Mouse (Mus musculus): ENCODE results near the gene Cpd.
"Not testable (repeated sequence)": the region's sequence is repeated elsewhere in the genome, so short reads cannot be mapped to it uniquely, and the experiment has no call there.

Gene Cpd

DNA sequence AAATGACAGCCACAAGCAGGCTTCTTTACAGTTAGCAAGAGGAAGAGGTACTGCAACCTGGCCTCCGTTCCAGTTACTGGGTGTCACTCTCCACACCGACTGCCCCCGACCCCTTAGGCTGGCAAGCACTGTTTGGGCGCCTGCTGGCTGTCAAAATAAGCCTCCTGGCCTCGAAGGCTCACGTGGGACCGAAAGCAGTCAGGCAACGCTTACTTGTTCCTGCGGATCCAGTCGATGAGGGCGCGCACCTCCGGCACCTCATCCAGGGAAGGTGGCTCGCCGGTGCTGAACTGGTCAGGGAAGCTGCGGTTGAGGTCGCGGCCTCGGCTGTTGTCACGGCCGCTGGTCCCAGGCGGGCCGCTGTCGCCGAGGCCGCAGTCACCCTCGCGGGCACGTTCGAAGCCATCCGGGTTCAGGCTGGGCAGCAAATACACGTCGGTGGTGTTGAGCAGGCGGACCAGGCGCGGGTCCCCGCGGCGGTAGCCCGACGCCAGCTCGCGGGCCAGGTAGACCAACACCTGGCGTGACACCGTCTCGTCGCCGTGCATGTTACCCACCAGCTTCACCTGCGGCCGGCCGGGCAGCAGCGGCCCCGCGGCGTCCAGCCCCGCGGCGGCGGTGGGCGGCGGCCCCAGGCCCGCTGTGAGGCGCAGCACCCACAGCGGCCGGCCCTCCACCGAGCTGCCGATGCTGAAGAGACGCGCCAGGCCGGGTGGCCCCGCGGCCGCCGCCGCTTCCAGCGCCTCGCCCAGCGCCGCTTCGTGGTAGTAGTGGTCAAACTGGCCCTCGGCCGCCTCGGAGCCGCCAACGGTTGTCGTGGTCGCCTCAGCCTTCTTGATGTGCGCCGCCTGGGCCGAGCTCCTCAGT is 574 bp downstream of the Cpd start:
- DNase-seq = peak; percentile 38

DNA sequence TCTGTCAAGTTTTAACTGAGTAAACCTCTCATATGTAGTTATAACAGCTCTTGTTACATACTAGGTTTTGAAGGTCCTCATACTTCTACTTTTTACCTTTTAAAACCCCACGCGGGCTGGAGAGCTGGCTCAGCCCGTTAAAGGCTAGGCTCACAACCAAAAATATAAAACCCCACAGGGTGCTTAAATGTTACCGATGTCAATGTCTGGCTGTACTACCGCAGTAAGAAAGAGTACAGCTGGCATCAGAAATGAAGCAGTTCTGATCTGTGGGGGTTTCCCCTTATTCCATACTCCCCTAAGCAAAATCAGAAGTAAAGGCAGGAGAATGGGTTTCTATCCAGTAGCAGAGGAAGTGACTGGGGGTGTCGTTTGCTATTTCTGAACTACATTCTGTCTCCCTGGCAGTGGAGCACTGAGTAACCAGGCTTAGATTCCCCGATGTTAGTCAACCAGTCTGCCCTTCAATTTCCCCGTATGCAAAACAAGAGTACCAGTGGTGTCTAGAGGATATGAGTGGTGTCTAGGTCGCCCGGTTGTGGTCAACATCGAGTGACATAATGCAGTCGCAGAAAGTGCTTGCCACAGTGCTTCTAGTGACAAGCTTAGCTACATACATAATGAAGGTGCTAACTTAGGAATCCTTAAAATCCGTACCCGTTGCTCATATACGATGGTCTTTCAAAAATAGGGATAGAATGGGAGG is 1.4 kb downstream of the Cpd start:
- DNase-seq = peak; percentile 11

DNA sequence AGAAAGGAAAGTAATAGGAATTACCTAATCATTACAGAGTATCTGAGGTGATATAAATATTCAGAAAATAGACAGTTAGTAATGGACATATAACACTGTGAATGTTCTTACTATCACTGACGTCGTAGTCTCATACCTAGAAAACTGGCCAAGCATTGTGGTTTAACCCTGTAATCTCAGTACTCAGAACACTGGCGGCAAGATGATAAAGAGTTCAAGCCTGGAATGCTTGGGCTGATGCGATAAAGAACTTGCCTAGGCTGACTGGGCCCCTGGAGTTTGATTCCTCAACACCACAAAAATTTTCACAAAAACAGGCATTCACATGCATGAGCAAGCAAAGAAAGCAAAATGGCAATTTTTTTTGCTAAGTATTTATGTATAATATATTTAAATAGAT is 8.2 kb downstream of the Cpd start:
- DNase-seq = no peak

DNA sequence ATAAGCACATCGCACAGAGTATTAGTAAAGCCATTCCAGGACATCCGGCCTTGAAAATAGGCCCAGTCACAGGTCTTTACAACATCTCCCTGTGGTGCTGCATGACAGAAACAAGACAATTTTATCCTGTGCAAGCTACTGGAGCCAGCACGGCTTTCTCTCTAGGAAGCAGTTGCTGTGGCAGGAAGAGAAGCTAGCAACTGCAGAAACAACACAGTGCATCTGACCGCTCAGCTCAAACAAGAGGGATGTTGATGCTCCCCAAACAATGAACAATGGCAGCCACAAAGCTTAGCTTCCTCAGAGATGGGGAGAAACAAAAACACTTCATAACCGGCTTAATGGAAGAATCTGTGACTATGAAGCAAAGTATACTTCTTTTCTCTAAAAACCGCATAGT is 10.5 kb downstream of the Cpd start:
- peak; percentile 40 for DNase-seq

DNA sequence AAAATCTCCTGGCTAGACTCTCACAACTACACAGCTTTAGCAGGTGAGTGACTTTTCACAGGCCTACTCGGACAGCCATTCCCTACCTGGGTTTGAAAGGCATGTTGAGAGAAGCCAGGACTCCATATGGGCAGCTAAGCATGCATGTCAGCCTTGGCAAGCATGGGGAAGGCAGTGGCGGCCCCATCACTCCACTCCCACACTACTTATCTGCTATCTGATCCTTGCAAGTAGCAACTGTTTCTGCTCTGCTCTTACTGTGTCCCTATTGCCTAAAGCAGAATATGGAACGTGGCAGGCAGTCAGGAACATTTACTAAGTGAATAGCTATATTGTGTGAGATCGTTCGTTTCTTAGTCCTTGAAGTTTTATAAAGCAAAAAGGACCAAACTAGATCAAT is 10.9 kb downstream of the Cpd start:
- no peak for DNase-seq

DNA sequence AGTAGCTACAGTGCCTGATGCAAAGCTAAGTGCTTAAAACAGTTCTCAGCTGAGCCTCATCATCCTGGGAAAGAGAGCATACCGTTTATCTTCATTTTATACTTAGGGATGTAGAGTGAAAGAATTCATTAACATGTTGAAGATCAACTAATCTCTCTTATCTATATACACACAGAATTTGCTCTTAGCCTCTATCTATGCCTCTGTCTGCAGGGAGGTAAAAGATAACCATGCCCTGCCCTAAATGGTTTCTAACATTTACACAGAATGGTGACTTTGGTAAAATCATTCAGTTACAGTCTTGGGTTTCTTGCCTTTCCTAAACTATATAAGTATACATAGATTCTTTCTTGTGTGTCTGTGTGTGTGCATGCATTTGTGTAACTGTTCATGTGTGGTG is 12.2 kb downstream of the Cpd start:
- no peak for DNase-seq

DNA sequence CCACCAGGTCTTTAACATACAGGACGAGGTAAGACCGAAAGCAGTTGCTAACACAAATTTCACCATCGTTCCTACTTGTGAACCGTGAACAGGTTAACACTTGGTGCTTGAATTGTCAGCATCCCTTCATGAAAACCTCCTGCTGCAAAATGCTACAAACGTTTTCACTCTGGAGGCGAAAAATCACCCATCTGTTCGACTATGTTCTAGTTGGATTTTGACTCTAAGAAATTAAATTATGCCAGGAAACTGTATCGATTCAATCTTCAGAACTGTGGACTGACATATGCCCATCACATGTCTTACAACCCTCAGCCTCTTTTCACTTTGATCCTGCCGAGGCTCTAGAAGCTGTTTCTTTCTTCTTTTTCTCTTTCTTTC is 21.9 kb downstream of the Cpd start:
- DNase-seq = no peak

DNA sequence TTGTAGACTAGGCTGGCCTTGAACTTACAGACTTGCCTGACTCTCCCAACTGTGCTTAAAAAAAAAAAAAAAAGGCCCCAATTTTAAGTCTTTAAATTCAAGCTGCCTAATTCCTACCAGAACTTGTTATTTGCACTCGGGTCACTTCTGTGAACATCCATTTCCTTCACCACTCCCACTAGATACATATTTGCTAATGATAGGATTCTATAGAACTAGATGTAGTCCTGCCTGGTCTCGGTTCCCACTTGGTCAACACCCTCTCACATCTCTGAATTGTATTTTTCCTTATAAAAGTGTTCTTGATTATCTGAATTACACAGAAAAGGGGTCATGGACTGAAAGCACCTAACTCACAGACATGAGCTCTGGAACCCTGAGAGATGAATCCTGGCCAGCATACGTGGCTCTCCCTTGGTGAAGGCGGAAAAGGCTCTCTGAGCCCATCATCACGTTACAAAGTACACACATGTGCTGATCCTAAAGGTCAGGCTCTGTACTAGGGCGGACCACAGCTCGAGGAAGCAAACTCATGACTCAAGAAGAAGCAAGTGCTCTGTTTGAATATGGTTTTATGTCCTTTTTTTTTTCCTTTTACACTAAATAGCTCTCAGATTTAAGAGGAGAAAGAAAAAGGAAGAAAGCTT is 22.5 kb downstream of the Cpd start:
- DNase-seq = no peak

DNA sequence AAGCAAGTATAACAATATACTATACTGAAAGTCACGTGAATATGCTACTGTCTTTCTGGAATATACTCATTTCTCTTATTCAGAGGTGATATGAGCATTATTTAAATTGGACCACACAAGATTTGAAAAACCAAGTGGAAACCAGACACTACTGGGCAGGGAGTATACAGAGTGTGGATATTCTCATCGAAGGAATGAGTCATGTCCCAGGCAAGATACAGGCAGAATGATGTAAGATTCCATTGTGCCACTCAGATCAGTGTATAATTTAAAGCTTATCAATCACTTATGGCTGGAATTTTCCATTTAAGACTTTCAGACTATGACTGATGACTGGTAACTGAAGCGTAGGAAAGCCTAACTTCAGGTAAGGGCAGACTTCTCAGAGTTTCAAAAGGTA is 23.2 kb downstream of the Cpd start:
- DNase-seq = no peak

DNA sequence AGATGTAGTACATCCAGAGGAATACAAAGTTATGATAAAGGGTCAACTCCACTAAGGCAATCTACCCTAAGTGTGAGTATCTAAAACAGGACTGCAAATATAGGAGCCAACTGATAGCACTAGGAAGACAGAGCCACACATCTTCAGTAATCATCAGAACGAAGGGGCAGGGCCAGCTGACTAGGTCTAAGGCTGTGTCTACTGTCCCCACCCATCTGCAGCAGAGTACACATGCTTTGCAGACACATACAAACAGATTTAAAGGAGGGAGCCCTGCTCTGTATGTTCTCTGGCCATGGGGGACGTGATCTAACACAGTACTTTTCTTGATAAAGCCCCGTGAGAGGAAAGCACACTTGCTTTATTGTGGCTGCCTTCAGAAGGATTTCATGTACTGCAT is 25.5 kb downstream of the Cpd start:
- no peak for DNase-seq

DNA sequence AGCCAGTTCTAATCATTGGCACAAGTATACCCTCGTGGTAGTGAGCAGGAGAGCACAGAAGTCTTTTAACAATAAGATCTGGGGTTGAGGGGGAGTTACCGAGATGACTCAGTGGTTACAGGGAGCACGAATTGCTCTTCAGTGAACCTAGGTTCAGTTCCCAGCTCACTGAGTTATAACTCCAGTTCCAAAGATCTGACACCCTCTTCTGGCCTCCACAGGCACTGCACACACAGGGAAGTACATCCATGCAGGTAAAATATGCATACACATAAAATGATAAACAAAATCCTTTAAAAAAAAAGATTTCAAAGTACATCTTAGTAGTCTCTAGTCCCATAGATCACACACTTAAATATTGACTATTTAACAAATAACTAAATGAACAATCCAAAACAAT is 29.2 kb downstream of the Cpd start:
- DNase-seq = no peak

DNA sequence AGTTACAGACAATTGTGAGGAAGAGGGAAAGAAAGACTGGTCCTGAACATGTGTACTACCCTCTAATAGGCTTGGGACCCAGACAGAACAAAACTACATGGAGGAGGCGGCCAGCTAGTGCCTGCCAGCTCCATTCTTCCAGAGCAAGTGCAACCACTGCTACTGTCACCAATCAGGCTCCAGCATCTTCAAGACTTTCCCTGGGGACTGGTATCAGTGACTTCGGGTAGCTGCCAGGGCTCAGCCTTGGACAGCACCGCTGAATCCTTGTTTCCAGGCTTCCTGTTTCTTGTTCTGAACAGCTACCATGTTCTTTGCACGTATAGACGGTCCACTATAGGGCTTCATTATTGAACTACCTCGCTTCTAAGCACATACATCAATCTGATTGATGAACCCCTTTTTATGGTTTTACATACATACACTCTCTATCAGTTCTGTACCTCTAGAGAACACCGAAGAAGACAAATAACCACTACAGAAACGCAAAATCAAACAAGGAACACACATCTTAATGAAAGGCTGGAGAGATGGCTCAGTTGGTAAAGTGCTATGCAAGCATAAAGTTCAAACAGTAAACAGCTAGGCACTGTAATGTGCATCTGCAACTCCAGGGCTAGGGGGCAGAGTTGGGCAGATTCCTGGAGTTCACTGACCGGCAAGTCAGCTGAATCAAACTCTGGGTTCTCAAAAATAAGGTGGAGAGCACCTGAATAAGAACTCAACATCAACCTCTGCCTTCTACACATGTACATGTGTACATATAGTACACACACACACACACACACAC is 35.9 kb downstream of the Cpd start:
- no peak for DNase-seq

DNA sequence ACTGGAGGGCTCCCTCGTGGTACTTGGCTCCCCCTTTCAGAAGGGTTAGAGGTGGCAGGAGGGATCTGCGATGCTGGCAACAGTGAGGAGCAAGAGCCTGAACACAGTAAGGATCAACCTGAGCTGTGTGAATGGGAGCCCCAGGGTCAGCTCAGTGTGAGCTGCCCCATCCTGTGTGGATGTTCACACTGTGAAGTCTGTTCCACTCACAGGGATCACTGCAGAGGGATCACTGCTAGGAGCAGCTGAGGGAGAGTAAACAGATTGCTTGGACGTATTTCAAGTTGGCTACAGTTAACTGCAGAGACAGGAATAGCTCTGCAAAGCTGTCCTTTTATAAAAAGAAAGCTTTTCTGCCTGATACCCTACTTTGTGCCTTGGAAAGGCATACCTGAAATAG is 37.4 kb downstream of the Cpd start:
- no peak for DNase-seq

DNA sequence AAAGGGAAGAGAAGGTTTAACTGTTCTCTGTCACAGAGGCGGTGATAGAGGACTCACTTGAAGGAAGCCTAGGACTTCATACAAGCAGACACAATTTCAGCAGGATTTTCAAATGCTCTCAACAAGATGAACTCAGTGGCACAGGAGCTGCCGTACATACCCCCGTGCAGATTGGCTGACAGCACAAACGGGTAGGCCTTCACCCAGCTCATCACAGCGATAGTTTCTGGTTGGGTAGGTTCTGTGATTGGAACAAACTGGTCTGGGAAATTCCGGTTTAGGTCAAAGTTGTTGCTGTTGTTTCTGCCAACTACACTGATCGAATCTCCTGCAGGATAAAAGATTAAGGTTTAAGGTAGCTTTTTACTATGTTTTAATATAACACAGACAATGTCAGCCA is 38.3 kb downstream of the Cpd start:
- no peak for DNase-seq

DNA sequence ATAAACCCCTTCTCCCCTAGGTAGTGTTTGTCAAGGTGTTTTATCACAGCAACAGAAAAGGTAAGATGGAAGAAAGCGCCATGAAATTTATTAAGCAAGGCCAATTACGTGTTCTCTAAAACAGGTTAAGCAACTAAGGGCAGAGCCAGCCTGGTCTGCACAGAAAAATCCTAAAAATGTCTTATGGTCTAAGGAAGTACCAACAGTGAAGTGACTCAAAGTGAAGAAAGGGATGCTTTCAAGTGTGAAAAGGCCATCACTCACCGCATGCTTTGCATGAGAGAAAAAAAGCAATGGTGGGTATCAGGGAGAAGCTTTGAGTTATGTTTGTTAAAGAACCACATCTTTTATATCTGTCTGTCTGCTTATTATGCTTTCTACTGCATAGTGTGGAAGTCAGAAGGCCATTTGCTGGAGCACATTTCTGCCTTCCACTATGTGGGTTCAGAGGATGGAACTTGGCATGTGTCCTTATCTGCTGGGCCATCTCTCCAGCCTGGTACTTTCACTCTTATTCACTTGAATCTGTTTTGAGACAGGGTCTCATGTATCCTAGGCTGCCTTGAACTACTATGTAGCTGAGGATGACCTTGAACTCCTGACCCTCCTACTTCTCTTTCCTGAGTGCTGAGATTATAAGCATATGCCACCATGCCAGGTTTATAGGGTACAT is 39.7 kb downstream of the Cpd start:
- no peak for DNase-seq

DNA sequence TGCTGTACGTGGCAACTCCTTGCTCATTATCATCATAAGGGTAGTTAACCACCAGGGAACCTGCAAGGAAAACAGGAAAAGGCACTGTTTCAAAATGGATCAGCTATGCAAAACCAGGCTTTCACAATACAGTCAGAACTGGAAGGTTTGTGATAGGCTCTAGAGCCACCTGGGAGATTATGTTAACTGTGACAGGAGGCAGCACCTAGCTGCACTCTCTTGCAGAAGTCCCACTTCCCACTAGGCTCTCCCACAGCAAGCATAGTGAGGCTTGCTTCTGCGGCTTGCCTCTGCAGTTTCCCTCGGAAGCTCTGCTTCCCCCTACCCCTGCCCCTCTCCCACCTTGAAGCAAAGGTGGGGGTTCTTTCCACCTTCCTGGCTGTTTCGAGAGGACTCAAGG is 40.8 kb downstream of the Cpd start:
- DNase-seq = no peak

DNA sequence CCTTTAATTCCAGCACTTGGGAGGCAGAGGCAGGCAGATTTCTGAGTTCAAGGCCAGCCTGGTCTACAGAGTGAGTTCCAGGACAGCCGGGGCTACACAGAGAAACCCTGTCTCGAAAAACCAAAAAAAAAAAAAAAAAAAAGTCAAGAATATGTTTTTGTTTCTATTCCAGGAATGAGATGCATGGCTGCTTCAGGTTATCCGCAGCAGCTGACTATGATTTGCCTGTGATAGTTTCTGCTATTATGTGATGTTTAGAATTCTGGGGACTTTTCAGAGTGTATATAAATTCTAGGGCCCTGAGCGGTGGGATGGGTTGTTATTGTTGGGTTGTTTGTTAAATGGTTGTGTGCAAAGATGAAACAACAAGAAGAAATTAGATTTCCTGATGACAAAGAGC is 41.7 kb downstream of the Cpd start:
- DNase-seq = not testable (repeated sequence)

DNA sequence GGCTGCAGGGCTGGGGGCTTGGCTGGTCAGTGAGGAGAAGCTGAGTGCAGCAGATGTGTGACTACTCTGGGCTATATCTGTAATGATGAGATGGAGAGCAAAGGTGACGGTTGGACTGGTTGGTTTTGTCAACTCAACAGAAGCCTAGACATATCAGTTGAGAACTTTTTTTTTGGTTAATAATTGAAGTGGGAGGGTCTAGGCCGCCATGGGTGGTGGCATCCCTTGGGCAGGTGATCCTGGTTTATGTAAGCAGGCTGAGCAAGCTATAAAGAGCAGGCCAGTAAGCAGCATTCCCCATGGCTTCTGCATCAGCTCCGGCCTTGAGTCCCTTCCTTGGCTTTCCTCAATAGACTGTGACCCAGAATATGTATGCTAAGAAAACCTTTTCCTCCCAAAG is 43.6 kb downstream of the Cpd start:
- DNase-seq = no peak

DNA sequence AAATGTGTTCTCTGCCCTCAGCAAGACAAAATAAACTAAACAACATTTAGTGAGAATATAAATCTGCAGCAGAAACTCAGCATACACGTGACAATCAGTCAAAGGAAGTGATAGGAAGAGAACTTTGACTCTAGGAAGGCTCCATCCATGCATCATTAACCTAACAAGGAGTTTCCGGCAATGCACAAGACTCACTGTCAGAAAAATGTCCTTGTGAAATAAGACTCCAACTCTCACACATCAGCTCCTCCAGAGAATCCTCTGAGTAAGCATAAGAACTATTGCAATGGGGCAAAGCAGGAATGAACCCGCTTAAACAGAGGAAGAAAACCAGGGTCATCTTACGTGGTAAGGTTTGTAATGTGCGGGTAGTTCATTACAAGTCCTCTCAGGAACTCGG is 49.6 kb downstream of the Cpd start:
- DNase-seq = no peak

DNA sequence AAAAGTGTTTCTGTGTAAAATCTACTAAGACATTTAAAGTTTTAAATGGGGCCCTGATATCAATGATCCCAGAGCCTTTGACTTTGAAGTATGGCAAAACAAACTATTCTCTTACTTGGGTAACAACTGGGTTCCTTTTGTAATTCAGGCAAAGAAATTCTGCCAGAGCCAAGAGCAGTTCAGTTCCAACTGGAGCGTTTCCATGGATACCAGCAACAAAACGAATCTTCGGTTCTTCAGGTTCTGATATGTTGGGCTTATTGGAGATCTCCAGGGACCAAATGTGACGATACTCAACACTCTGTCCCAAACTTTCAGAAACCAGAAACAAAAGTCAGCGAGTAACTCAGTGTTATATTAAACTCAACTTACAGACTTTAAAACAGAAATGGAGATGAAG is 51.5 kb downstream of the Cpd start:
- DNase-seq = no peak

DNA sequence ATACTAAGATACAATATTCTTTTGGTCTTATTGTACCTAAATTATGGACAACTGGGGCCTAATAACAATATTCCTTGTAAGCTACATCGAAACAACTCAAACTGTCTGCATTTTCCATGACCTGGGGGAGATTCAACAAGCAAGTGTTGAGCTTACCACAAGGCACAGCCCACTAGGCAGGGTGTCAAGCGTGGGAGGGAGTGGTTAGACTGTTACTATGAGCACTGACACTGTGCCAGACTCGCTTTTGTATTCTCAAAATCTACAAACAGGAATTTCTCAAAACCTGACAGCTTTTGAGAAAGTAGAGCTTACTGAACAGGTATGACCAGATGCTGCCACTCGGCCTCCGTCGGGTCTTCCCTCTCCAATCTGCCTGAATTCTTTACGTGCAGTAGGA is 55.5 kb downstream of the Cpd start:
- DNase-seq = no peak

DNA sequence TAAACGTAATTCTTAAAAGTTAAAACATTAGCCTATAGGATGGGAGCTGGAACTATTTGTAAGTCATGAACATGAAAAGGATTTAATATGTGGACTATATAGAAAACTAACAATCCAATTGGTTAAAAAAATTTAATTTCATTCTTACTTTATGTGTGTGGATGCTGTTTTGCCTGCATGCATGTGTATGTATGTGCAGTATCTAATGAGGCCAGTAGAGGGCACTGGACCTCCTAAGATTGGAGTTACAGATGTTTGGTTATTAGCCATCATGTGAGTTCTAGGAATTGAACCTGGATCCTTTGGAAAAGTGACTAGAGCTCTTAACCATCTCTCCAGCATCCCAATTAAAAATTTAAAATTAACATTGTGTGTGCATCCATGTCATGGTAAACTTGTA is 57.6 kb downstream of the Cpd start:
- peak; percentile 77 for DNase-seq

DNA sequence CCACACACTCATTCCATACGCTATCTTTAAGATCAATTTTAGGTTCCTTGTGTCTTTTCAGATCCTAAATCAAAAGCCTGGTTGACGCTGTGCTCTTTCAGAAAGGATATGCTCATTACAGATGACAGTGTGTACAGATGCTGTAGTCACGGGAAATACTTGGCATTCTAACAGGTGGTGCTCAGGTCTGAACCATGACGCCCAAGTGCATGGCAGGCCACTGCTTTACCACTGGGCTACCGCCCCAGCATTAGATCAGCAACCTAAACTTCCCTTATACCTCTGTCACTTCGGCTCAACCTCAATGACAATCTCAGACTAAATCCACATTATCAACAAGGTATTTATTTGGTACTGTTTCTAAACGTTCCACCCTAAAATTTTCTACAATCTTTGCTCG is 71.3 kb downstream of the Cpd start:
- DNase-seq = no peak

Measured in retina, postnatal 1 day (tissue).